Mouse (Mus musculus) right cerebral cortex, adult 18-20 months (tissue): ENCODE measurements at regions not wholly inside any gene's neighbourhood (a gene's known extent, or its start where the extent isn't known, plus 50 kb on each side); places are given as distances from the start of the nearest gene placed in this dataset.
"Not testable (repeated sequence)": the region's sequence is repeated elsewhere in the genome, so short reads cannot be mapped to it uniquely, and the experiment has no call there.

Experiments used
- DNase-seq: peaks from one replicate; pipeline ENCODE4 v3.0.0; 2022; ENCODE audit warnings: mixed read lengths

GRCm38 (mm10) chr17:16951092-16952016 lies 112.6 kb upstream of the Zfp960 start:
- DNase-seq, result peak; percentile 92

GRCm38 (mm10) chr17:16952146-16952545 lies 111.8 kb upstream of the Zfp960 start:
- not testable (repeated sequence) for DNase-seq

GRCm38 (mm10) chr17:16997241-16997640 lies 66.7 kb upstream of the Zfp960 start:
- DNase-seq, result not testable (repeated sequence)

- DNase-seq, result peak; percentile 91
These were observed 59.2 kb upstream of the Zfp960 start for GRCm38 (mm10) chr17:17004632-17005265.

- DNase-seq, result peak; percentile 1
These were observed 58.6 kb upstream of the Zfp960 start for GRCm38 (mm10) chr17:17005267-17005666.
